Mouse (Mus musculus) gastrocnemius, postnatal 14 days (tissue): ENCODE measurements around the gene Ptpn7. TPM values are rescaled to one million over a fixed set of nuclear protein-coding genes. Genes with fewer than 3 reads are reported as not detected.

Source experiments
- DNase-seq: peaks from one replicate; pipeline ENCODE4 v3.0.0; 2021; ENCODE audit warnings: mixed read lengths
- intact Hi-C: fragments of 180-260 bp; cut with DNase I; formaldehyde crosslinking; loops from one replicate; pipeline ENCODE4 v1.15.1; 2025; ENCODE audit warnings: low total_unique reads
- total RNA-seq, 2 experiments: library from RNA; stranded (reverse); gene quantifications; 2 replicates each; pipeline ENCODE4 v1.2.3; 2021

Gene Ptpn7
- total RNA-seq, 2 experiments from 2014 or later = 0.18 to 0.41 TPM

- intact Hi-C loops = no loop called here
- DNase-seq = no peak
These were observed 6.0 kb upstream of the Ptpn7 start for GRCm38 (mm10) chr1:135126443-135127027.

- intact Hi-C loops = no loop called here
- DNase-seq = peak; percentile 47
These were observed 4.5 kb upstream of the Ptpn7 start for GRCm38 (mm10) chr1:135128011-135128441.

GRCm38 (mm10) chr1:135128986-135129385 is 3.5 kb upstream of the Ptpn7 start:
- intact Hi-C loops = no loop called here
- no peak for DNase-seq

- DNase-seq = no peak
- intact Hi-C loops = no loop called here
These were observed 2.8 kb upstream of the Ptpn7 start for GRCm38 (mm10) chr1:135129543-135130183.

- intact Hi-C loops = no loop called here
- no peak for DNase-seq
These were observed 2.0 kb upstream of the Ptpn7 start for GRCm38 (mm10) chr1:135130376-135131018.

- intact Hi-C loops = no loop called here
These were observed 1.5 kb upstream of the Ptpn7 start for GRCm38 (mm10) chr1:135131034-135131433.

GRCm38 (mm10) chr1:135131560-135131959 is 940 bp upstream of the Ptpn7 start:
- DNase-seq = no peak
- intact Hi-C loops = no loop called here

More at GRCm38 (mm10) chr1:135131034-135131433, 1.5 kb upstream of the Ptpn7 start:
- peak; percentile 41 for DNase-seq

GRCm38 (mm10) chr1:135132893-135133369 is 431 bp downstream of the Ptpn7 start:
- no peak for DNase-seq
- intact Hi-C loops = no loop called here

GRCm38 (mm10) chr1:135133678-135134435 is 1.4 kb downstream of the Ptpn7 start:
- DNase-seq = no peak
- intact Hi-C loops = no loop called here

GRCm38 (mm10) chr1:135135111-135135787 is 2.7 kb downstream of the Ptpn7 start:
- intact Hi-C loops = no loop called here
- no peak for DNase-seq

GRCm38 (mm10) chr1:135136500-135136899 is 4.0 kb downstream of the Ptpn7 start:
- intact Hi-C loops = no loop called here
- no peak for DNase-seq

- DNase-seq = no peak
- intact Hi-C loops = no loop called here
These were observed 7.4 kb downstream of the Ptpn7 start for GRCm38 (mm10) chr1:135139906-135140305.

GRCm38 (mm10) chr1:135142452-135142851 is 10.0 kb downstream of the Ptpn7 start:
- no peak for DNase-seq
- intact Hi-C loops = no loop called here

GRCm38 (mm10) chr1:135143940-135144339 is 11.4 kb downstream of the Ptpn7 start:
- intact Hi-C loops = no loop called here
- no peak for DNase-seq

GRCm38 (mm10) chr1:135146077-135146945 is 13.8 kb downstream of the Ptpn7 start, which contains the start of gene Arl8a:
Arl8a (plus strand) TSS chr1:135146824.
- intact Hi-C loops = no loop called here
- peak; percentile 90 for DNase-seq

- intact Hi-C loops = no loop called here
- DNase-seq = peak; percentile 91
These were observed 14.6 kb downstream of the Ptpn7 start for GRCm38 (mm10) chr1:135146946-135147701.

- no peak for DNase-seq
- intact Hi-C loops = no loop called here
These were observed 15.2 kb downstream of the Ptpn7 start for GRCm38 (mm10) chr1:135147702-135148058.

GRCm38 (mm10) chr1:135148476-135148875 is 16.0 kb downstream of the Ptpn7 start:
- intact Hi-C loops = no loop called here
- DNase-seq = no peak
